Mouse (Mus musculus) thymus, postnatal 25 days (tissue): ENCODE measurements around the gene Clptm1l.

Experiments used
- DNase-seq: peaks from one replicate; pipeline ENCODE4 v3.0.0; 2022

The Clptm1l gene

DNA sequence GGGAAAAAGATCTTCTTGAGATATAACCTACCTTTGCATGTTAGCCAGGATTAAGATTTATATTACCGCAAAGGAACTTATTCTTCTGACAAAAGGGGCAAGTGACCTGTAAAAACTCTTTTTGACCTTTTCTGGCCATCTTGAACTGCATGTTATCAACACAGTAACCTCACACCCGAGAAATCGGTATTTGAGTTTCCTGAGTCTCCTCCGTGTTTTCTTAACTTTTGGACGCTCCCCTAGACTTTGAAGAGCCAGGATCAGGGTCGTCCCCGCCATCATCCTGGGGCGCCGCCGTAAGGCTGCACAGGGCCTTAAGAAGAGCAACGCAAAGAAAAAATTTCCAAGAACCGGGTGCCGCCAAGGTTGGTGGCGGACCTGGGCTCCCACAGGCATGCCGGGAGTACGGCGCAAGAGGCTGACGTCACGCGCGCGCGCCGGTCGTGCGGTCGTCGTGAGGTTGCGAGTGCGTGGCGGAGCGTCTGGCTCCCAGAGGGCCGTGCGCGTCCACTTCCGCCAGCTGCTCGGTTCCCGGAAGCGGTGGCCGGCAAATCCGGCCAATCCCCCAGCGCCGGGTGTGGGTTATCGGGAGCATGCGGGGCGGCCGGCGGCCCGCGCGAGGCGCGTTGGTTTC, at the start of gene Clptm1l:
Gene Clptm1l (plus strand): TSS at position 485 of the 634 bp plus-strand sequence.
- DNase-seq, result peak; percentile 95

GRCm38 (mm10) chr13:73564201-73564600, 39.6 kb upstream of the Clptm1l start:
- DNase-seq, result no peak

- DNase-seq, result no peak
Measured at GRCm38 (mm10) chr13:73575051-73575450, 28.8 kb upstream of the Clptm1l start.

GRCm38 (mm10) chr13:73577277-73577676, 26.5 kb upstream of the Clptm1l start:
- no peak for DNase-seq

- DNase-seq, result no peak
Measured at GRCm38 (mm10) chr13:73591488-73591887, 12.3 kb upstream of the Clptm1l start.

GRCm38 (mm10) chr13:73592546-73592945, 11.3 kb upstream of the Clptm1l start:
- DNase-seq, result no peak

DNA sequence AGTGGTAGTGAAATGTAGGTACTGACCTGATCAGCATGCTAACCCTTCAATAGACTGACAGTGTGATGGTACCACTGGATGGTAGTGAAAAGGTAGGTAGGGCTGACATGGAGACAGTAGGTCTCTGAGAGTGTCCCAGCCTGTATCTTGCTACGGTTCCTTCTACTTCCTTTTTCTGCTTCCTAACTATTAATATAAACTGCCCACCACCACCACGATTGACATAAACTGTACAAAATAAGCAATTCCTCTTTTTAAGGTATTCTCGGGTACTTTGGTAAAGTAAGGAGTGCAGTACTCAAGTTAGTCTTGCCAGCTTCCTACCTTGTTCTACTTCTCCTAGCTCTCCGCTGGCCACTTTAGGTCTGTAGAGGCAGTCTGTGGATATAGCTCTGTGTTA, 7.5 kb upstream of the Clptm1l start:
- no peak for DNase-seq

DNA sequence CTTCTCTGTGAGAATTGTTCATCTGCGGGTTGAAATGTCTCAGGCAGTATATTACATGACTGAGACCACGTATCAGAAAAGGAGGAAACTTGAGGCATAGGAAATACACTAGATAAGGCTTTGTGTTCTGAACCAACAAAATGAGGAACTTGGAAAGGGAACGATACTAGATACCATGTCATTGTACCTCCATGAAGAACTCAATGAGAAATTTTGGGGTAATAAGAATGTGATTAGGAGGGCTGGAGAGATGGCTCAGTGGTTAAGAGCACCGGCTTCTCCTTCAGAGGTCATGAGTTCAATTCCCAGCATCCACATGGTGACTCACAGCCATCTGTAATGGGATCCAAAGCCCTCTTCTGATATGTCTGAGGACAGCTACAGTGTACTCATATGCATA, 3.6 kb upstream of the Clptm1l start:
- no peak for DNase-seq

- DNase-seq, result peak; percentile 3
Measured at GRCm38 (mm10) chr13:73603046-73603445, 760 bp upstream of the Clptm1l start.

DNA sequence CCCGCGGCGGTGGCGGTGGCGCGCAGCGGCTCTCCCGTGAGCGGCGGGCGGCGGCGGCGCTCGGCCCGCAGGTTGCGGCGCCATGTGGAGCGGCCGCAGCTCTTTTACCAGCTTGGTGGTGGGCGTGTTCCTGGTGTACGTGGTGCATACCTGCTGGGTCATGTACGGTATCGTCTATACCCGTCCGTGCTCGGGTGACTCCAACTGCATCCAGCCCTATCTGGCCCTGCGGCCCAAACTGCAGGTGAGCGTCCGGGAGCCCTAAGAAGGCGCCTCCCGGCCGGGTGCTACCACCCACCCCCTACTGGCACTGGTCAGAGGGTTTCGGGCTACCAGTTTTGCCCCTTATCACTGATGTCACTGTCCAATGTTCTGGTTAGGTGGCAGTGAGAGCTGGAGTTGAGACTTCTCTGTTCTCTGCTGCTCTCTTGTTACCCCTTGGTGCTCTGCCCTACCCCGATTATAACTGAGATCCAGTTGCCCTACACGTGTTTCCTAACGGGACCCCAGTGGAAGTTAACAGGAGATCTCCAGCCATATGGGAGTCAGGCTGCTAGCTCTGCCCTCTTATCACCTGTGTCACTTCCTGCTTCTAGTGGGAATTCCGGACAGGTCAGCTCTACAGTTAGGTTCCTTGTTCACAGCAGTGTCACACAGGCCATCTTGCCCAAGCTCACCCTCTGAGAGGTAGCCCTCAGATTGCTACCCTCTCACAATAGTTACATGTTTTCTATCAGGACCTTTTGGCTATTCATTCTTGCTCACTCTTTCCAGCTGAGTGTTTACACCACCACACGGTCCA, 551 bp downstream of the Clptm1l start:
- DNase-seq, result no peak

- no peak for DNase-seq
Measured at GRCm38 (mm10) chr13:73618406-73618805, 14.6 kb downstream of the Clptm1l start.

- DNase-seq, result no peak
Measured at GRCm38 (mm10) chr13:73620637-73621036, 16.8 kb downstream of the Clptm1l start.

- DNase-seq, result no peak
Measured at GRCm38 (mm10) chr13:73626410-73626744, 22.6 kb downstream of the Clptm1l start.

DNA sequence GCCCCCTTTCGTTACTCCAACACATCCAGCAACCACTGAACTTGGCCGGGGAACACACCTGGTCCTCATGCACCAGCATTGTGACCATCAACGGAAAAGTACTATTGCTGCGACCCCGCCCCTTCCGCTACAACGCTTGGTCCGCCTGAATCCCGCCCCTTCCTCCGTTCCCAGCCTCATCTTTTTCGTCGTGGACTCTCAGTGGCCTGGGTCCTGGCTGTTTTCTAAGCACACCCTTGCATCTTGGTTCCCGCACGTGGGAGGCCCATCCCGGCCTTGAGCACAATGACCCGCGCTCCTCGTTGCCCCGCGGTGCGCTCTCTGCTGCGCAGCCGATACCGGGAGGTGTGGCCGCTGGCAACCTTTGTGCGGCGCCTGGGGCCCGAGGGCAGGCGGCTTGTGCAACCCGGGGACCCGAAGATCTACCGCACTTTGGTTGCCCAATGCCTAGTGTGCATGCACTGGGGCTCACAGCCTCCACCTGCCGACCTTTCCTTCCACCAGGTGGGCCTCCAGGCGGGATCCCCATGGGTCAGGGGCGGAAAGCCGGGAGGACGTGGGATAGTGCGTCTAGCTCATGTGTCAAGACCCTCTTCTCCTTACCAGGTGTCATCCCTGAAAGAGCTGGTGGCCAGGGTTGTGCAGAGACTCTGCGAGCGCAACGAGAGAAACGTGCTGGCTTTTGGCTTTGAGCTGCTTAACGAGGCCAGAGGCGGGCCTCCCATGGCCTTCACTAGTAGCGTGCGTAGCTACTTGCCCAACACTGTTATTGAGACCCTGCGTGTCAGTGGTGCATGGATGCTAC, 23.1 kb downstream of the Clptm1l start, which contains the start of gene Tert:
Gene Tert (plus strand): TSS at position 167 of the 805 bp plus-strand sequence.
- DNase-seq, result peak; percentile 78

- DNase-seq, result no peak
Measured at GRCm38 (mm10) chr13:73628586-73629113, 24.8 kb downstream of the Clptm1l start.

DNA sequence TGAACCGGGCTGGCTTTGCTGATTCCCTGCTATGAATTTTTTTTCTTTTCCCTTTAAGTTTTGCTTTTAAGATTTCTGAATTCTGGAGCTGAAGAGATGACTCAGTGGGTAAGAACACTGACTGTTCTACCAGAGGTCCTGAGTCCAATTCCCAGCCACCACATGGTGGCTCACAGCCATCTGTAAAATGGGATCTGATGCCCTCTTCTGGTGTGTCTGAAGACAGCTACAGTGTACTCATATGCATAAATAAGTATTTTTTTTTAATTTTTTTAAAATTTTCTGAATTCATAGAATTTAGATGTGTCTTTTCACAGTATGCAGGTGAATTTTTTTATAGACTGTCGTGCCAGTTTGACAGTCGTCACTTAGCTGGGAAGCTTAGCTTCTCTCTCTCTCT, 28.0 kb downstream of the Clptm1l start:
- no peak for DNase-seq

DNA sequence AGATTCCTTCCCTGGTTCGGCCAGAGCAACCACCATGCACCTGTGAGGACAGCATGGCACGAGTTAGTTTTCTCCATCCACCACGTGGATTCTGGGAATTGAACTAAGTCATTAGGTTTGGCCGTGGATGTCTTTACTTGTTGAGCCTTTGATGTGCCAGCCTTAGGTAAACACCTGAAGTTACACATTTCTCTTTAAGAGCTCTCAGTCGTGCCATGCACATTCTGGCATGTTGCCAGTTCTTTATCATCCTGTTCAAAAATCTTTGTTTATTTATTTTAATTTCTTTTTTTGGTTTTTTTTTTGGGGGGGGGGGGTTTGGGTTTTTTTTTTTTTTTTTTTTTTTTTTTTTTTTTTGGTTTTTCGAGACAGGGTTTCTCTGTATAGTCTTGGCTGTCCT, 34.0 kb downstream of the Clptm1l start:
- no peak for DNase-seq

- DNase-seq, result peak; percentile 44
Measured at GRCm38 (mm10) chr13:73641296-73641695, 37.5 kb downstream of the Clptm1l start.

DNA sequence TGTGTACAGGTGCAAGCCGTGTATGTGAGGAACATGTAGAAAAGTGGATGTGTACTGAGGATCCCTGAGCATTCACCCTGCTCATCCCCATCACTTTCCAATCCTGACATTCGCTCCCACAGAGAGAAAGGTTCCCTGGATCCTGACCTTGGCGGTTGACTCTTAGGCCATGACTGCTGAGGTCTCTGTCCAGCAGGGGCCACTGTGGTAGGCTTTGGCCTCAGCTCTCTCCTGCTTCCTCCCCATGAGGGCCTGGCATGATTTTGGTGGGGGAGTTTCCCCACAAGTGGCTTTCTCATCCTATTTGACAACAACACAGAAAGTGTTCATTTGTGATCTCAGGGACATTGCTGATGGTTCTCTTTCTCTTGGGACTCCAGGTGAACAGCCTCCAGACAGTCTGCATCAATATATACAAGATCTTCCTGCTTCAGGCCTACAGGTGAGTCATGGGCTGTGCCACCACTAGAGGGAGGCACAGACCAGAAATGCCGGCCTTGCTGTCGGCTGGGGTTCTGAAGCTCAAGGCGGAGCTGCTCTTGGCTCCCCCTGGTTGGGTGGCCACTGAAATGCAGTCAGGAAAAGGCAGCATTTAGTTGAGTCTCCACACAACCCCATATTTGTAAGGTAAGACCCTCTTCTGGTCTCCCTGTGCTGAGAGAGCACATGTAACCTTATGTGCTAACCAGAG, 42.7 kb downstream of the Clptm1l start:
- peak; percentile 88 for DNase-seq

DNA sequence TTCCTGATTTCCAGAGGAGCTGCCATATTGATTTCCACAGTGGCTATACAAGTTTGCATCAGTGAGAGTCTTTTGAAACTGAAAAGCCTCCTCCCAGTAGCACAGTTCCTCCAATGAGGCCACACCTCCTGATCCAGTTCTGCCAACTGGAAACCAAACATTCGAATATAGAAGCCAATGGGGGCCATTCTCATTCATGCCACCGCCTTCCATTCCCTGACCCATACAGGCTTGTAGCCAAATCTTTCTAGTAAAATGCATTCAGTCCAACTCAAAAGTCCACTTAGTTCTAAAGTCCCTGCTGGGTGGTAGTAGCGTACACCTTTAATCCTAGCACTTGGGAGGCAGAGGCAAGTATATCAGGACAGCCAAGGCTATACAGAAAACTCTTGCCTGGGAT, 49.5 kb downstream of the Clptm1l start:
- DNase-seq, result no peak

GRCm38 (mm10) chr13:73654976-73655375, 51.2 kb downstream of the Clptm1l start:
- DNase-seq, result no peak

- DNase-seq, result no peak
Measured at GRCm38 (mm10) chr13:73658953-73659352, 55.1 kb downstream of the Clptm1l start.
